Mouse (Mus musculus): ENCODE results near the gene Atf7ip.

DNA sequence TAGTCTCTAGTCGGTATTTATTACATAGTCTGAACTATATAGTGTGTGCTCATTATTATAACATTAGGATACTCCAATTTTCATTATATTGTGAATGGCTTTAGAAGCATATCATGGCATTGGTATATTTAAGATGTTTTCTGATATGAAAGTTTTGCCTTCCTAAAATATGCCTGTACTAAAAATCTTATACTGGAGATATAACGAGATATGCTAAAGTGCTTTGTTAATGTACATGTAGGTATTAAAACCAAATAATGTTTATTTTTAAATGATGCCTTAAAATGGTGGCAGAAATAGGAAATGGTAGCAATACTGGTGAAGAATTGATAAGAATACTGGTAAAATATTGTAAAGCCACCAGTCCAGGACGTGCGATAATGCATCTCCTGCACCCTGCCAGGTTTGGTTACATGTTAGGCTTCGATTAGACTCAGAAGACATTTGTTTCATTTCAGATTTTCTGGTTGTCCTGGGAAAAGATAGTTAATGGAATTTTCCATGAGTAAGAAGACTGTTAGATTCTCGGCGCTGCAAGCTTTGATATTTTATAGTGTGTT, 45.7 kb downstream of the Atf7ip start:
- TF ChIP-seq CTCF (IDR thresholded peaks at IDR 0.05; ENCODE audit: control insufficient read depth, insufficient read depth, low read length) (no peak), POLR2A (IDR thresholded peaks at IDR 0.05; ENCODE audit: borderline replicate concordance, control insufficient read depth, low read depth, low read length) (no peak)
